Mouse (Mus musculus) cerebellum, adult 9-11 months (tissue): Measurements from ENCODE around the gene Ppie.
"Not testable (repeated sequence)": the region's sequence is repeated elsewhere in the genome, so short reads cannot be mapped to it uniquely, and the experiment has no call there.

ENCODE experiments used
- DNase-seq: peaks from one replicate; pipeline ENCODE4 v3.0.0; 2022

Ppie gene

GRCm38 (mm10) chr4:123139513-123140154 is at the start of gene Ppie:
Ppie (minus strand) TSS chr4:123139951.
- DNase-seq: peak; percentile 76

GRCm38 (mm10) chr4:123184816-123185215 is 45.1 kb upstream of the Ppie start:
- no peak for DNase-seq

- DNase-seq: peak; percentile 94
These were observed 43.7 kb upstream of the Ppie start for GRCm38 (mm10) chr4:123183239-123184056.

GRCm38 (mm10) chr4:123182328-123183238 is 42.8 kb upstream of the Ppie start, which contains the start of gene Hpcal4:
Hpcal4 (plus strand) TSS chr4:123183227.
- peak; percentile 51 for DNase-seq

- no peak for DNase-seq
These were observed 32.1 kb upstream of the Ppie start for GRCm38 (mm10) chr4:123171811-123172210.

GRCm38 (mm10) chr4:123164157-123164556 is 24.4 kb upstream of the Ppie start:
- DNase-seq: no peak

- no peak for DNase-seq
These were observed 22.7 kb upstream of the Ppie start for GRCm38 (mm10) chr4:123162305-123162917.

GRCm38 (mm10) chr4:123161251-123161650 is 21.5 kb upstream of the Ppie start:
- DNase-seq: not testable (repeated sequence)

- DNase-seq: no peak
These were observed 20.8 kb upstream of the Ppie start for GRCm38 (mm10) chr4:123160571-123160970.

GRCm38 (mm10) chr4:123155840-123156239 is 16.1 kb upstream of the Ppie start:
- no peak for DNase-seq

- no peak for DNase-seq
These were observed 15.7 kb upstream of the Ppie start for GRCm38 (mm10) chr4:123155427-123155826.

GRCm38 (mm10) chr4:123155004-123155403 is 15.3 kb upstream of the Ppie start:
- DNase-seq: peak; percentile 24

GRCm38 (mm10) chr4:123152976-123153375 is 13.2 kb upstream of the Ppie start:
- no peak for DNase-seq

- no peak for DNase-seq
These were observed 12.3 kb upstream of the Ppie start for GRCm38 (mm10) chr4:123152003-123152402.

GRCm38 (mm10) chr4:123147446-123148150 is 7.8 kb upstream of the Ppie start:
- no peak for DNase-seq

- DNase-seq: no peak
These were observed 2.2 kb downstream of the Ppie start for GRCm38 (mm10) chr4:123137551-123137950.

GRCm38 (mm10) chr4:123127051-123127450 is 12.7 kb downstream of the Ppie start:
- DNase-seq: peak; percentile 51

GRCm38 (mm10) chr4:123126626-123127025 is 13.1 kb downstream of the Ppie start:
- peak; percentile 69 for DNase-seq

- no peak for DNase-seq
These were observed 18.5 kb downstream of the Ppie start for GRCm38 (mm10) chr4:123121286-123121685.

- DNase-seq: not testable (repeated sequence)
These were observed 23.1 kb downstream of the Ppie start for GRCm38 (mm10) chr4:123116640-123117039.

GRCm38 (mm10) chr4:123116011-123116410 is 23.7 kb downstream of the Ppie start, which contains the start of gene Oxct2b:
Oxct2b (plus strand) TSS chr4:123116266.
- no peak for DNase-seq

GRCm38 (mm10) chr4:123114651-123115050 is 25.1 kb downstream of the Ppie start:
- not testable (repeated sequence) for DNase-seq
